Mouse (Mus musculus): ENCODE data around the gene Mbip. TPM values are rescaled to one million over a fixed set of nuclear protein-coding genes. Genes with fewer than 3 reads are reported as not detected.

The Mbip gene
- polyA plus RNA-seq, 1 experiment: 7.3 TPM

- no peak for TF ChIP-seq GATA1 (IDR thresholded peaks at IDR 0.05; ENCODE audit: low read length)
Observed at GRCm38 (mm10) chr12:56299610-56300009, 46.1 kb downstream of the Mbip start.

GRCm38 (mm10) chr12:56298919-56299318 lies 46.8 kb downstream of the Mbip start:
- TF ChIP-seq GATA1 (IDR thresholded peaks at IDR 0.05; ENCODE audit: low read length): no peak

GRCm38 (mm10) chr12:56297921-56298830 lies 47.5 kb downstream of the Mbip start:
- TF ChIP-seq GATA1 (IDR thresholded peaks at IDR 0.05; ENCODE audit: low read length): no peak

- TF ChIP-seq GATA1 (IDR thresholded peaks at IDR 0.05; ENCODE audit: low read length): no peak
Observed at GRCm38 (mm10) chr12:56297099-56297498, 48.6 kb downstream of the Mbip start.

- TF ChIP-seq GATA1 (IDR thresholded peaks at IDR 0.05; ENCODE audit: low read length): no peak
Observed at GRCm38 (mm10) chr12:56296524-56296923, 49.2 kb downstream of the Mbip start.

- TF ChIP-seq GATA1 (IDR thresholded peaks at IDR 0.05; ENCODE audit: low read length): no peak
Observed at GRCm38 (mm10) chr12:56295160-56295559, 50.5 kb downstream of the Mbip start.

- no peak for TF ChIP-seq GATA1 (IDR thresholded peaks at IDR 0.05; ENCODE audit: low read length)
Observed at GRCm38 (mm10) chr12:56288548-56288947, 57.1 kb downstream of the Mbip start.

GRCm38 (mm10) chr12:56286828-56287227 lies 58.9 kb downstream of the Mbip start:
- no peak for TF ChIP-seq GATA1 (IDR thresholded peaks at IDR 0.05; ENCODE audit: low read length)

- TF ChIP-seq GATA1 (IDR thresholded peaks at IDR 0.05; ENCODE audit: low read length): no peak
Observed at GRCm38 (mm10) chr12:56284210-56284609, 61.5 kb downstream of the Mbip start.

GRCm38 (mm10) chr12:56281649-56282048 lies 64.0 kb downstream of the Mbip start:
- no peak for TF ChIP-seq GATA1 (IDR thresholded peaks at IDR 0.05; ENCODE audit: low read length)

Other genes starting within 250 kb of the Mbip start
- not detected in 2 replicates for gene Nkx2-1, start 191.0 kb upstream of the Mbip start, polyA plus RNA-seq (2012)

Data from G1E-ER4 (cell line).